Mouse (Mus musculus) liver, adult 2 months (tissue): Measurements from ENCODE around the gene Gpc6.

Experiments
- CTCF ChIP-seq: fragments of 200-500 bp; IDR thresholded peaks from 2 replicates; pipeline ENCODE4 v1.5.1; 2011; ENCODE audit warnings: low read depth, low read length, control low read depth
- POLR2A ChIP-seq: fragments of 200-500 bp; IDR thresholded peaks from 2 replicates; pipeline ENCODE4 v1.6.1; 2011; ENCODE audit warnings: low read length, control low read depth; ENCODE audit not compliant: insufficient read depth; ENCODE audit errors: extremely low read depth

- no peak for TF ChIP-seq POLR2A
- no peak for TF ChIP-seq CTCF
Observed at GRCm38 (mm10) chr14:117383188-117383587, 458.1 kb downstream of the Gpc6 start.
